Mouse (Mus musculus): ENCODE results near the gene Lca5l. TPM values are rescaled to one million over a fixed set of nuclear protein-coding genes. Genes with fewer than 3 reads are reported as not detected.
"Not testable (repeated sequence)": the region's sequence is repeated elsewhere in the genome, so short reads cannot be mapped to it uniquely, and the experiment has no call there.

The Lca5l gene
- polyA plus RNA-seq, 1 experiment from 2014 or later, result 1.9 TPM

DNA sequence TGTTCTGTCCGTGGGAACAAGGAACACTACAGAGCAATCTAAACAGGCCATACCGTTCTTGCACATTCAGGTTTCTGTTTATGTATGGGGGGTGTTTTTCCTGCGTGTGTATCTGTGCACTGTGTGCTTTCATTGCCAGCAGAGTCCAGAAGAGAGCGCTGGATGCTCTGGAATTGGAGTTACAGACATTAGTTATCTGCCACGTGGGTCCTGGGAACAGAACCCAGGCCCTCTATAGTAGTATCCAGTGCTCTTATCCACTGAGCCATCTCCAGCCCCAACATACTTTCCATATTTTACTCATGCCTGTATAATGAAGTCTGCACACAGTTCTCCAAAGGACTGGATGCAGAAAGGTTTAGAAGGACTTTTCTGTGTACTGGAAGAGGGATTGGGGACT, 46.3 kb downstream of the Lca5l start:
- no peak for ATAC-seq (ENCODE audit: insufficient number of reproducible peaks, insufficient read depth, low FRiP score, low TSS enrichment)
- peak overlapping the region; percentile 37; the same call in 1 of the 2 replicates for H3K27ac ChIP-seq
- no peaks in the 10 kb centered on the region; the same call in 1 of the 2 replicates for H3K9me3 ChIP-seq
- H3K4me2 ChIP-seq (replicated peaks), result peak overlapping the region; percentile 79
- H3K4me3 ChIP-seq, result peak overlapping the region; percentile 81
- H3K27me3 ChIP-seq, result no peaks in the 10 kb centered on the region
- 4% methylated on average over 5 of the region's 5 CpGs for WGBS
- no peaks in the 10 kb centered on the region for H3K36me3 ChIP-seq
- peaks cover 10% of the 10 kb centered on the region for H3K4me1 ChIP-seq
- peak overlapping the region; percentile 70 for H3K9ac ChIP-seq

DNA sequence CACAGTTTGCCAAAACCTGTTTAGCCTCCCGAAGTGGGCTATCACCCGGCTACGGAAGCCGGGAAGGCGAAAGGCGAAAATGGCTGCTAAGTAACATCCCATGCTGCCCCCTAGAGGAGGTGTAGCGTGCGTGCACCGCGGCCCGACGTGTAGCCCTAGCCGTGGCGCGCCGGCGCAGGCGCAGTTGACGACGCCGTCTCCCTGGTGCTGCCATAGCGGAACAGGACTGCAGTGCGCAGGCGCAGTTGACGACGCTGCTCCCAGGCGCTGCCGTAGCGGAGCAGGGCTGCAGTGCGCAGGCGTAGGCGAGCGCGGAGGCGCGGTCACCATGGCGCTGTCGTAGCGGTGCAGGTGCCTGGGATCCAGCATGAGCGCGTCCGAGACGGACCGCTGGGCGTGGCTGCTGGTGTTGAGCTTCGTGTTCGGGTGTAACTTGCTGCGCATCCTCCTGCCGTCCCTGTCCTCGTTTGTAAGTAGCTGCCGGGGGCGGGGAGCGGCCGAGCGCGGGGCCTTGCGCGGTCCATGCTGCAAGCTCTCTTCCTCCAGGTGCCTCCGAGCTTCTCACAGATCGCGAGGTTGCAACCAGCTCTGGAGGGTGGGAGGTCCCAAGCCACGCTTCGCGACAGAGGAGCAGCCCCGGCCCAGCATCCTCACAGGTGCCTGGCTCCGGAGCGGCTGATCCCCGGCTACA, 46.8 kb downstream of the Lca5l start, which contains the start of gene Wrb:
Wrb (plus strand) TSS at position 298 of the 691 bp plus-strand sequence.
- Histone ChIP-seq H3K4me1 (peaks cover 10% of the 10 kb centered on the region), H3K27me3 (no peaks in the 10 kb centered on the region), H3K36me3 (no peaks in the 10 kb centered on the region), H3K9me3 (no peaks in the 10 kb centered on the region; the same call in 1 of the 2 replicates), H3K9ac (peak within 1 kb of the TSS; percentile 70), H3K27ac (peak within 1 kb of the TSS; percentile 46; the same call in 1 of the 2 replicates), H3K4me2 (replicated peaks) (peak within 1 kb of the TSS; percentile 79), H3K4me3 (peak within 1 kb of the TSS; percentile 81)
- peak; percentile 98 for ATAC-seq (ENCODE audit: insufficient number of reproducible peaks, insufficient read depth, low FRiP score, low TSS enrichment)
- WGBS, result under 1% methylated on average over 68 of the region's 68 CpGs

GRCm38 (mm10) chr16:96144748-96145109, 47.3 kb downstream of the Lca5l start:
- Histone ChIP-seq H3K4me2 (replicated peaks) (peak overlapping the region; percentile 79), H3K4me3 (peak overlapping the region; percentile 81; the same call in 1 of the 2 replicates), H3K4me1 (peaks cover 10% of the 10 kb centered on the region)
- ATAC-seq (ENCODE audit: insufficient number of reproducible peaks, insufficient read depth, low FRiP score, low TSS enrichment), result peak; percentile 12
- not testable (repeated sequence) for H3K9me3 ChIP-seq, H3K36me3 ChIP-seq, H3K27ac ChIP-seq, H3K9ac ChIP-seq, H3K27me3 ChIP-seq
- WGBS, result 28% methylated on average over 6 of the region's 6 CpGs

GRCm38 (mm10) chr16:96128466-96128865, 63.6 kb downstream of the Lca5l start:
- H3K4me1 ChIP-seq, result peaks cover 15% of the 10 kb centered on the region
- no peak for ATAC-seq (ENCODE audit: insufficient number of reproducible peaks, insufficient read depth, low FRiP score, low TSS enrichment)
- no peaks in the 10 kb centered on the region for H3K27me3 ChIP-seq
- under 1% methylated on average over 9 of the region's 9 CpGs for WGBS
- peak overlapping the region; percentile 61 for H3K9ac ChIP-seq
- peak overlapping the region; percentile 91 for H3K4me3 ChIP-seq
- H3K4me2 ChIP-seq (replicated peaks), result peak overlapping the region; percentile 85
- peak overlapping the region; percentile 98 for H3K27ac ChIP-seq
- H3K36me3 ChIP-seq, result peaks cover 27% of the 10 kb centered on the region
- no peaks in the 10 kb centered on the region for H3K9me3 ChIP-seq

GRCm38 (mm10) chr16:96127657-96128344, 64.3 kb downstream of the Lca5l start, which contains the start of gene Hmgn1:
Gene Hmgn1, minus strand, starts transcription at chr16:96127729.
- Histone ChIP-seq H3K27ac (peak within 1 kb of the TSS; percentile 98), H3K4me3 (peak within 1 kb of the TSS; percentile 91), H3K36me3 (peaks cover 33% of the 10 kb centered on the region), H3K9me3 (no peaks in the 10 kb centered on the region), H3K4me2 (replicated peaks) (peak within 1 kb of the TSS; percentile 85), H3K27me3 (no peaks in the 10 kb centered on the region), H3K4me1 (peaks cover 15% of the 10 kb centered on the region), H3K9ac (peak within 1 kb of the TSS; percentile 97)
- WGBS, result under 1% methylated on average over 52 of the region's 72 CpGs
- peak; percentile 97 for ATAC-seq (ENCODE audit: insufficient number of reproducible peaks, insufficient read depth, low FRiP score, low TSS enrichment)

GRCm38 (mm10) chr16:96127288-96127656, 64.8 kb downstream of the Lca5l start:
- Histone ChIP-seq H3K4me2 (replicated peaks) (peak overlapping the region; percentile 85), H3K36me3 (peaks cover 38% of the 10 kb centered on the region), H3K9me3 (no peaks in the 10 kb centered on the region), H3K27me3 (no peaks in the 10 kb centered on the region), H3K9ac (peak overlapping the region; percentile 97), H3K4me3 (peak overlapping the region; percentile 91), H3K27ac (peak overlapping the region; percentile 98), H3K4me1 (peaks cover 15% of the 10 kb centered on the region)
- under 1% methylated on average over 46 of the region's 52 CpGs for WGBS
- ATAC-seq (ENCODE audit: insufficient number of reproducible peaks, insufficient read depth, low FRiP score, low TSS enrichment), result peak; percentile 41

- Histone ChIP-seq H3K9ac (peak overlapping the region; percentile 97), H3K4me3 (peak overlapping the region; percentile 91)
- no peak for ATAC-seq (ENCODE audit: insufficient number of reproducible peaks, insufficient read depth, low FRiP score, low TSS enrichment)
Observed at GRCm38 (mm10) chr16:96126684-96127171, 65.3 kb downstream of the Lca5l start.

GRCm38 (mm10) chr16:96120022-96120623, 71.9 kb downstream of the Lca5l start:
- no peak for ATAC-seq (ENCODE audit: insufficient number of reproducible peaks, insufficient read depth, low FRiP score, low TSS enrichment)
- WGBS, result 74% methylated on average over 4 of the region's 4 CpGs
- no peak overlapping the region for H3K9ac ChIP-seq
- no peak overlapping the region for H3K4me3 ChIP-seq
- H3K4me1 ChIP-seq, result peaks cover under 1% of the 10 kb centered on the region; the same call in 1 of the 2 replicates
- no peaks in the 10 kb centered on the region for H3K27me3 ChIP-seq
- no peaks in the 10 kb centered on the region for H3K9me3 ChIP-seq
- H3K36me3 ChIP-seq, result peaks cover 34% of the 10 kb centered on the region
- H3K27ac ChIP-seq, result no peak overlapping the region
- H3K4me2 ChIP-seq (replicated peaks), result no peak overlapping the region

More at GRCm38 (mm10) chr16:96126684-96127171, 65.3 kb downstream of the Lca5l start:
- WGBS, result 4% methylated on average over 19 of the region's 19 CpGs
- H3K4me2 ChIP-seq (replicated peaks), result peak overlapping the region; percentile 85
- H3K27me3 ChIP-seq, result no peaks in the 10 kb centered on the region
- H3K27ac ChIP-seq, result peak overlapping the region; percentile 98
- H3K9me3 ChIP-seq, result no peaks in the 10 kb centered on the region
- peaks cover 39% of the 10 kb centered on the region for H3K36me3 ChIP-seq
- H3K4me1 ChIP-seq, result peaks cover 15% of the 10 kb centered on the region

DNA sequence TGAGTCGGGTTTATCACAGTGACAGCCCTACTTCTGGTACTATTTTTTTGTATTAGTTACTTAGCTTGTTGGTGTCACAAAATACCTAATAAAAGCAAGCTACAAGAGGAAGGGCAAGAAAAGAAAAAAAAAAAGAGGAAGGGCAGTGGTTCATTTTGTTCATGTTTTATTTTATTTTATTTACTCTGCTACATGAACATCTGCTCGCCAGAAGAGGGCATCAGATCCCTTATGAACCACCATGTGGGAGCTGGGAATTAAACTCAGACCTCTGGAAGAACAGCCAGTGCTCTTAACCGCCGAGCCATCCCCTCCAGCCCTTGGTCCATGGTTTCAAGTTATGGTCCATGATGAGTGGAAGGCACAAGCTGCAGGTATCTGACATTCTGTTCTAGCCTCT, 77.3 kb downstream of the Lca5l start:
- ATAC-seq (ENCODE audit: insufficient number of reproducible peaks, insufficient read depth, low FRiP score, low TSS enrichment), result no peak
- H3K4me1 ChIP-seq, result 0 out of 2 replicates have a peak, but pooled peaks cover 3% of the 10 kb centered on the region
- H3K9me3 ChIP-seq, result no peaks in the 10 kb centered on the region
- H3K27me3 ChIP-seq, result no peaks in the 10 kb centered on the region
- H3K27ac ChIP-seq, result no peak overlapping the region
- H3K4me2 ChIP-seq (replicated peaks), result no peak overlapping the region
- H3K4me3 ChIP-seq, result no peak overlapping the region
- 45% methylated on average over 4 of the region's 4 CpGs for WGBS
- no peak overlapping the region for H3K9ac ChIP-seq
- H3K36me3 ChIP-seq, result no peaks in the 10 kb centered on the region; the same call in 1 of the 2 replicates

- Histone ChIP-seq H3K9ac (no peak overlapping the region), H3K36me3 (no peaks in the 10 kb centered on the region), H3K9me3 (no peaks in the 10 kb centered on the region), H3K4me2 (replicated peaks) (no peak overlapping the region), H3K27ac (no peak overlapping the region), H3K4me1 (0 out of 2 replicates have a peak, but pooled peaks cover 3% of the 10 kb centered on the region), H3K27me3 (no peaks in the 10 kb centered on the region), H3K4me3 (no peak overlapping the region)
- WGBS, result 47% methylated on average over 2 of the region's 2 CpGs
- ATAC-seq (ENCODE audit: insufficient number of reproducible peaks, insufficient read depth, low FRiP score, low TSS enrichment), result no peak
Observed at GRCm38 (mm10) chr16:96112769-96113168, 79.3 kb downstream of the Lca5l start.

- H3K9me3 ChIP-seq, result no peaks in the 10 kb centered on the region
- H3K36me3 ChIP-seq, result no peaks in the 10 kb centered on the region
- no peak overlapping the region for H3K27ac ChIP-seq
- no peak overlapping the region for H3K9ac ChIP-seq
- H3K27me3 ChIP-seq, result no peaks in the 10 kb centered on the region
- no peak overlapping the region for H3K4me2 ChIP-seq (replicated peaks)
- no peak for ATAC-seq (ENCODE audit: insufficient number of reproducible peaks, insufficient read depth, low FRiP score, low TSS enrichment)
- WGBS, result 82% methylated on average over 5 of the region's 5 CpGs
- H3K4me1 ChIP-seq, result 0 out of 2 replicates have a peak, but pooled peaks cover 3% of the 10 kb centered on the region
- no peak overlapping the region for H3K4me3 ChIP-seq
Observed at GRCm38 (mm10) chr16:96110655-96111345, 81.3 kb downstream of the Lca5l start.
